Mouse (Mus musculus): ENCODE results near the gene Dusp16. TPM values are rescaled to one million over a fixed set of nuclear protein-coding genes. Genes with fewer than 3 reads are reported as not detected.

The Dusp16 gene
- polyA plus RNA-seq, 1 experiment from 2014 or later: 6.7 TPM

GRCm38 (mm10) chr6:134789100-134789499 is 3.3 kb downstream of the Dusp16 start:
- 86% methylated on average over 6 of the region's 6 CpGs for WGBS (ENCODE audit: insufficient replicate concordance)
- Histone ChIP-seq H3K27ac (no peak overlapping the region), H3K9ac (no peak overlapping the region), H3K27me3 (replicated peaks) (0 out of 2 replicates have a peak, but pooled peaks cover 3% of the 10 kb centered on the region), H3K36me3 (no peaks in the 10 kb centered on the region), H3K4me2 (no peak overlapping the region), H3K4me3 (no peak overlapping the region), H3K9me3 (replicated peaks) (no peaks in the 10 kb centered on the region), H3K4me1 (peaks cover 45% of the 10 kb centered on the region)
- no peak for ATAC-seq

GRCm38 (mm10) chr6:134786426-134786825 is 6.0 kb downstream of the Dusp16 start:
- Histone ChIP-seq H3K27me3 (replicated peaks) (no peaks in the 10 kb centered on the region), H3K36me3 (no peaks in the 10 kb centered on the region), H3K9ac (no peak overlapping the region), H3K4me1 (peaks cover 54% of the 10 kb centered on the region), H3K9me3 (replicated peaks) (no peaks in the 10 kb centered on the region), H3K4me2 (no peak overlapping the region), H3K27ac (no peak overlapping the region), H3K4me3 (no peak overlapping the region)
- WGBS (ENCODE audit: insufficient replicate concordance): 74% methylated on average over 3 of the region's 3 CpGs
- no peak for ATAC-seq

- Histone ChIP-seq H3K4me1 (peaks cover 50% of the 10 kb centered on the region), H3K9ac (no peak overlapping the region), H3K27me3 (replicated peaks) (no peaks in the 10 kb centered on the region), H3K9me3 (replicated peaks) (no peaks in the 10 kb centered on the region), H3K4me3 (no peak overlapping the region), H3K27ac (peak overlapping the region; percentile 91), H3K36me3 (no peaks in the 10 kb centered on the region), H3K4me2 (no peak overlapping the region)
- ATAC-seq: no peak
- 88% methylated on average over 7 of the region's 7 CpGs for WGBS (ENCODE audit: insufficient replicate concordance)
These were observed 9.5 kb downstream of the Dusp16 start for GRCm38 (mm10) chr6:134782900-134783299.

- no peaks in the 10 kb centered on the region for H3K27me3 ChIP-seq (replicated peaks)
- peaks cover 52% of the 10 kb centered on the region for H3K4me1 ChIP-seq
- H3K36me3 ChIP-seq: no peaks in the 10 kb centered on the region
- ATAC-seq: peak; percentile 98
- no peaks in the 10 kb centered on the region for H3K9me3 ChIP-seq (replicated peaks)
- H3K27ac ChIP-seq: peak overlapping the region; percentile 91
- 38% methylated on average over 7 of the region's 7 CpGs for whole genome bisulfite sequencing (ENCODE audit: insufficient replicate concordance)
- peak overlapping the region; percentile 64 for H3K4me2 ChIP-seq
- peak overlapping the region; percentile 45 for H3K4me3 ChIP-seq
- H3K9ac ChIP-seq: peak overlapping the region; percentile 54
These were observed 10.9 kb downstream of the Dusp16 start for GRCm38 (mm10) chr6:134781494-134781913.

GRCm38 (mm10) chr6:134780024-134780423 is 12.4 kb downstream of the Dusp16 start:
- Histone ChIP-seq H3K9me3 (replicated peaks) (no peaks in the 10 kb centered on the region), H3K27me3 (replicated peaks) (no peaks in the 10 kb centered on the region), H3K4me3 (peak overlapping the region; percentile 45; the same call in 1 of the 2 replicates), H3K27ac (no peak overlapping the region), H3K4me1 (peaks cover 63% of the 10 kb centered on the region), H3K9ac (peak overlapping the region; percentile 52; the same call in 1 of the 2 replicates), H3K36me3 (no peaks in the 10 kb centered on the region), H3K4me2 (peak overlapping the region; percentile 64)
- WGBS (ENCODE audit: insufficient replicate concordance): 54% methylated on average over 2 of the region's 2 CpGs
- no peak for ATAC-seq

GRCm38 (mm10) chr6:134773961-134774360 is 18.5 kb downstream of the Dusp16 start:
- peak; percentile 96 for ATAC-seq
- WGBS (ENCODE audit: insufficient replicate concordance): 15% methylated on average over 3 of the region's 3 CpGs
- peaks cover 59% of the 10 kb centered on the region for H3K4me1 ChIP-seq

GRCm38 (mm10) chr6:134773292-134773893 is 19.0 kb downstream of the Dusp16 start:
- Histone ChIP-seq H3K4me3 (no peak overlapping the region), H3K36me3 (0 out of 2 replicates have a peak, but pooled peaks cover 3% of the 10 kb centered on the region), H3K4me1 (peaks cover 57% of the 10 kb centered on the region), H3K27me3 (replicated peaks) (no peaks in the 10 kb centered on the region), H3K27ac (peak overlapping the region; percentile 83), H3K4me2 (peak overlapping the region; percentile 55), H3K9ac (0 out of 2 replicates have a peak overlapping the region, but pooled peaks have one; percentile 39), H3K9me3 (replicated peaks) (no peaks in the 10 kb centered on the region)
- ATAC-seq: 0 out of 2 replicates have a peak, but pooled peaks have one; percentile 28
- 72% methylated on average over 1 of the region's 1 CpGs for WGBS (ENCODE audit: insufficient replicate concordance)

More at GRCm38 (mm10) chr6:134773961-134774360, 18.5 kb downstream of the Dusp16 start:
- H3K36me3 ChIP-seq: 0 out of 2 replicates have a peak, but pooled peaks cover 3% of the 10 kb centered on the region
- no peaks in the 10 kb centered on the region for H3K27me3 ChIP-seq (replicated peaks)
- H3K4me3 ChIP-seq: no peak overlapping the region; the same call in 1 of the 2 replicates
- H3K9me3 ChIP-seq (replicated peaks): no peaks in the 10 kb centered on the region
- H3K9ac ChIP-seq: peak overlapping the region; percentile 18; the same call in 1 of the 2 replicates
- H3K4me2 ChIP-seq: peak overlapping the region; percentile 55
- H3K27ac ChIP-seq: peak overlapping the region; percentile 90

GRCm38 (mm10) chr6:134770339-134770738 is 22.1 kb downstream of the Dusp16 start:
- ATAC-seq: no peak

GRCm38 (mm10) chr6:134764441-134765061 is 27.9 kb downstream of the Dusp16 start:
- H3K4me2 ChIP-seq: no peak overlapping the region
- 77% methylated on average over 5 of the region's 5 CpGs for WGBS (ENCODE audit: insufficient replicate concordance)
- H3K9me3 ChIP-seq (replicated peaks): no peaks in the 10 kb centered on the region
- H3K27ac ChIP-seq: no peak overlapping the region
- H3K4me1 ChIP-seq: peaks cover 5% of the 10 kb centered on the region
- peak; percentile 47 for ATAC-seq
- no peak overlapping the region for H3K4me3 ChIP-seq
- no peaks in the 10 kb centered on the region for H3K36me3 ChIP-seq
- no peak overlapping the region for H3K9ac ChIP-seq
- H3K27me3 ChIP-seq (replicated peaks): no peaks in the 10 kb centered on the region

More at GRCm38 (mm10) chr6:134770339-134770738, 22.1 kb downstream of the Dusp16 start:
- H3K36me3 ChIP-seq: 0 out of 2 replicates have a peak, but pooled peaks cover 3% of the 10 kb centered on the region
- H3K4me1 ChIP-seq: peaks cover 38% of the 10 kb centered on the region
- H3K27me3 ChIP-seq (replicated peaks): no peaks in the 10 kb centered on the region
- H3K4me2 ChIP-seq: no peak overlapping the region
- no peak overlapping the region for H3K27ac ChIP-seq
- no peak overlapping the region for H3K9ac ChIP-seq
- H3K4me3 ChIP-seq: no peak overlapping the region
- no peaks in the 10 kb centered on the region for H3K9me3 ChIP-seq (replicated peaks)

GRCm38 (mm10) chr6:134763436-134763835 is 29.0 kb downstream of the Dusp16 start:
- H3K27ac ChIP-seq: no peak overlapping the region
- peaks cover 5% of the 10 kb centered on the region; the same call in 1 of the 2 replicates for H3K4me1 ChIP-seq
- peaks cover 6% of the 10 kb centered on the region; the same call in 1 of the 2 replicates for H3K36me3 ChIP-seq
- no peaks in the 10 kb centered on the region for H3K9me3 ChIP-seq (replicated peaks)
- no peak overlapping the region for H3K4me2 ChIP-seq
- H3K27me3 ChIP-seq (replicated peaks): no peaks in the 10 kb centered on the region
- WGBS (ENCODE audit: insufficient replicate concordance): 67% methylated on average over 1 of the region's 1 CpGs
- ATAC-seq: no peak
- no peak overlapping the region for H3K9ac ChIP-seq
- no peak overlapping the region for H3K4me3 ChIP-seq

- no peak overlapping the region for H3K9ac ChIP-seq
- H3K27ac ChIP-seq: no peak overlapping the region
- H3K27me3 ChIP-seq (replicated peaks): no peaks in the 10 kb centered on the region
- WGBS (ENCODE audit: insufficient replicate concordance): 50% methylated on average over 2 of the region's 2 CpGs
- H3K4me3 ChIP-seq: no peak overlapping the region
- H3K9me3 ChIP-seq (replicated peaks): no peaks in the 10 kb centered on the region
- no peak for ATAC-seq
- H3K4me1 ChIP-seq: peaks cover 8% of the 10 kb centered on the region; the same call in 1 of the 2 replicates
- H3K36me3 ChIP-seq: peaks cover 14% of the 10 kb centered on the region; the same call in 1 of the 2 replicates
- no peak overlapping the region for H3K4me2 ChIP-seq
These were observed 30.6 kb downstream of the Dusp16 start for GRCm38 (mm10) chr6:134761808-134762207.

- Histone ChIP-seq H3K4me2 (no peak overlapping the region), H3K9me3 (replicated peaks) (no peaks in the 10 kb centered on the region), H3K9ac (no peak overlapping the region), H3K27me3 (replicated peaks) (no peaks in the 10 kb centered on the region), H3K36me3 (peaks cover 22% of the 10 kb centered on the region), H3K4me3 (no peak overlapping the region), H3K4me1 (peaks cover 15% of the 10 kb centered on the region; the same call in 1 of the 2 replicates), H3K27ac (no peak overlapping the region)
- ATAC-seq: no peak
- WGBS (ENCODE audit: insufficient replicate concordance): 81% methylated on average over 5 of the region's 5 CpGs
These were observed 31.4 kb downstream of the Dusp16 start for GRCm38 (mm10) chr6:134760926-134761544.

Data from liver, embryonic 12.5 days (tissue).